Mouse (Mus musculus): ENCODE measurements around the gene Gm21761. TPM values are rescaled to one million over a fixed set of nuclear protein-coding genes. Genes with fewer than 3 reads are reported as not detected.
"Not testable (repeated sequence)": the region's sequence is repeated elsewhere in the genome, so short reads cannot be mapped to it uniquely, and the experiment has no call there.

Gene Gm21761
- polyA plus RNA-seq (2014; fragmentation: Nextera tagmentation; extraction: Ambion mirVana), result not detected in 2 replicates

- not testable (repeated sequence) for H3K4me1 ChIP-seq (ENCODE audit: control insufficient read depth, insufficient read depth, low read length); H3K4me2 ChIP-seq; ATAC-seq (ENCODE audit: low FRiP score); H3K27ac ChIP-seq (ENCODE audit: low read depth, low read length); H3K4me3 ChIP-seq (ENCODE audit: low read depth, low read length); H3K9me3 ChIP-seq (ENCODE audit: control insufficient read depth, low read length); DNase-seq (ENCODE audit: low spot score, missing footprints); H3K27me3 ChIP-seq (ENCODE audit: control insufficient read depth, insufficient read depth, low read length); H3K36me3 ChIP-seq (ENCODE audit: control insufficient read depth, insufficient read depth, low read length); H3K9ac ChIP-seq (ENCODE audit: low read length)
- WGBS, result no CpG with 5 or more reads among the region's 5 CpGs
These were observed at the start of gene Gm21761 for GRCm38 (mm10) chr13:119929172-119929571. TSS of gene Gm21761 (minus strand) at chr13:119929272.

DNA sequence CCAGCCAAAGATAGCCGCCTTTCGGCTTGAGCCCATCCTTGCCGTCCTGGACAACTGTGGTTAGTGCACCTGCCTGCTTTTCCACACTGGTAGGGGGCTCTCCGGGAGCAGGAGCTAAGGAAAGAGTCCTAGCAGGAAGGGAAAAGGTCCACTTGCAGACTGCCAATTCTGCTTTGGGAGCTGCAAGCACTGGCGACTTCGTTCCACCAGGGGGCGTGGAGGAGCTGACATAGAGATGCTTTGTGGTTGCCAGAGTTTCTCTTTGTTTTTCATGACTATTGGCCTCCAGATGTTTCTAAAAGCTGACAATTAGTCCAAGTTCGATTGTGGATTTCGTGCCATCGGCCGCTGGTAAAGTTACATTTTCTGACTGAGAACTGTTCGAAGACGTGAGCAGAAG lies 40.1 kb upstream of the Gm21761 start:
- not testable (repeated sequence) for H3K9ac ChIP-seq (ENCODE audit: low read length); H3K4me2 ChIP-seq; H3K27me3 ChIP-seq (ENCODE audit: control insufficient read depth, insufficient read depth, low read length); ATAC-seq (ENCODE audit: low FRiP score); H3K36me3 ChIP-seq (ENCODE audit: control insufficient read depth, insufficient read depth, low read length); H3K27ac ChIP-seq (ENCODE audit: low read depth, low read length); H3K4me1 ChIP-seq (ENCODE audit: control insufficient read depth, insufficient read depth, low read length); H3K4me3 ChIP-seq (ENCODE audit: low read depth, low read length); DNase-seq (ENCODE audit: low spot score, missing footprints); H3K9me3 ChIP-seq (ENCODE audit: control insufficient read depth, low read length)
- no CpG with 5 or more reads among the region's 13 CpGs for WGBS

- H3K9ac ChIP-seq (ENCODE audit: low read length); H3K9me3 ChIP-seq (ENCODE audit: control insufficient read depth, low read length); H3K36me3 ChIP-seq (ENCODE audit: control insufficient read depth, insufficient read depth, low read length); H3K4me1 ChIP-seq (ENCODE audit: control insufficient read depth, insufficient read depth, low read length); H3K27ac ChIP-seq (ENCODE audit: low read depth, low read length); H3K4me2 ChIP-seq; H3K4me3 ChIP-seq (ENCODE audit: low read depth, low read length); ATAC-seq (ENCODE audit: low FRiP score); DNase-seq (ENCODE audit: low spot score, missing footprints); H3K27me3 ChIP-seq (ENCODE audit: control insufficient read depth, insufficient read depth, low read length): not testable (repeated sequence)
- no CpG with 5 or more reads among the region's 14 CpGs for WGBS
These were observed 39.1 kb upstream of the Gm21761 start for GRCm38 (mm10) chr13:119968193-119968592.

GRCm38 (mm10) chr13:119965968-119966367 lies 36.9 kb upstream of the Gm21761 start:
- peak overlapping the region; percentile 19; the same call in 1 of the 2 replicates for H3K4me2 ChIP-seq
- not testable (repeated sequence) for H3K4me1 ChIP-seq (ENCODE audit: control insufficient read depth, insufficient read depth, low read length); H3K27ac ChIP-seq (ENCODE audit: low read depth, low read length); H3K9me3 ChIP-seq (ENCODE audit: control insufficient read depth, low read length); H3K4me3 ChIP-seq (ENCODE audit: low read depth, low read length); H3K9ac ChIP-seq (ENCODE audit: low read length); H3K36me3 ChIP-seq (ENCODE audit: control insufficient read depth, insufficient read depth, low read length); H3K27me3 ChIP-seq (ENCODE audit: control insufficient read depth, insufficient read depth, low read length)
- WGBS, result under 1% methylated on average over 19 of the region's 22 CpGs
- DNase-seq (ENCODE audit: low spot score, missing footprints) (peak; percentile 90), ATAC-seq (ENCODE audit: low FRiP score) (peak; percentile 52; the same call in 1 of the 2 replicates)

GRCm38 (mm10) chr13:119965302-119965952 lies 36.4 kb upstream of the Gm21761 start:
- not testable (repeated sequence) for H3K27ac ChIP-seq (ENCODE audit: low read depth, low read length); H3K9ac ChIP-seq (ENCODE audit: low read length); H3K4me3 ChIP-seq (ENCODE audit: low read depth, low read length); H3K4me1 ChIP-seq (ENCODE audit: control insufficient read depth, insufficient read depth, low read length); H3K27me3 ChIP-seq (ENCODE audit: control insufficient read depth, insufficient read depth, low read length); DNase-seq (ENCODE audit: low spot score, missing footprints); H3K36me3 ChIP-seq (ENCODE audit: control insufficient read depth, insufficient read depth, low read length); H3K9me3 ChIP-seq (ENCODE audit: control insufficient read depth, low read length)
- 1% methylated on average over 14 of the region's 34 CpGs for WGBS
- peak overlapping the region; percentile 19; the same call in 1 of the 2 replicates for H3K4me2 ChIP-seq
- peak; percentile 86 for ATAC-seq (ENCODE audit: low FRiP score)

DNA sequence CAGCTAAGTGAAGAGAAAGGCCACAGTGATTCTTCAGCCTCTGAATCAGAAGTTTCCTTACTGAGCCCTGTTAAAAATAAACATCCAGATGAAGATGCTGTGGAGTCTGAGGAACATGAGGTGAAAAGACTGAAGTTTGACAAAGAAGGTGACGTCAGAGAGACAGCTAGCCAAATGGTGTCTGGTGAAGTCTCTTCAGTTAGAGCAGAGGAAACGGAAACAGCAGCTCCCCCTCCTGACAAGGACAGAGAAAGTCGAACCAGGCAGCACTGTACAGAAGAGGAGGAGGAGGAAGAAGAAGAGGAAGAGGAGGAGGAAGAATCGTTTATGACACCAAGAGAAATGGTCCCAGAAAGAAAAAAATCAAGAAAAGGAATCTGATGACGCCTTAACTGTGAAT lies 33.8 kb upstream of the Gm21761 start:
- H3K27me3 ChIP-seq (ENCODE audit: control insufficient read depth, insufficient read depth, low read length); H3K4me2 ChIP-seq; H3K36me3 ChIP-seq (ENCODE audit: control insufficient read depth, insufficient read depth, low read length); H3K9ac ChIP-seq (ENCODE audit: low read length); H3K4me1 ChIP-seq (ENCODE audit: control insufficient read depth, insufficient read depth, low read length); H3K27ac ChIP-seq (ENCODE audit: low read depth, low read length); DNase-seq (ENCODE audit: low spot score, missing footprints); H3K4me3 ChIP-seq (ENCODE audit: low read depth, low read length); H3K9me3 ChIP-seq (ENCODE audit: control insufficient read depth, low read length): not testable (repeated sequence)
- ATAC-seq (ENCODE audit: low FRiP score), result peak; percentile 38; the same call in 1 of the 2 replicates
- no CpG with 5 or more reads among the region's 5 CpGs for WGBS

DNA sequence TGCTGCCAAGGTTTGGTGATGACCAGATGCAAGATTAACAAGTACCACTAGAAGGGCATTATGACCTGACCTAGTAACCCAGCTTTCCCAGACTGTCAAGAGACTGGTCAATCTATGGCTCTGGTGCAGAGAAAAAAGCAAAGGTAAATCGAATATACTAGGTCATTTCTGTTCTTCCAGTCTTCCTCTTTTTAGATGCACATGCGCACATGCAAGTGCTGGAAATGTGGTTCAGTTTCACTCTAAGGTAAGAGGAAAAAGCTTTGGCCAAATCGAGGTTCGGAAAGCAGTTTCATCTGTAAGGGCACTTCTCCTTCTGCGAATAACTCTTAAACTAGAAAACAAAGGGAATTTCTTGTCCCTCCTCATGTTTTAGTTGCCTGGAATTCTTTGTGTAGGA lies 26.5 kb upstream of the Gm21761 start:
- DNase-seq (ENCODE audit: low spot score, missing footprints); H3K9ac ChIP-seq (ENCODE audit: low read length); H3K4me2 ChIP-seq; H3K27me3 ChIP-seq (ENCODE audit: control insufficient read depth, insufficient read depth, low read length); H3K4me1 ChIP-seq (ENCODE audit: control insufficient read depth, insufficient read depth, low read length); H3K36me3 ChIP-seq (ENCODE audit: control insufficient read depth, insufficient read depth, low read length); H3K9me3 ChIP-seq (ENCODE audit: control insufficient read depth, low read length); H3K4me3 ChIP-seq (ENCODE audit: low read depth, low read length); ATAC-seq (ENCODE audit: low FRiP score); H3K27ac ChIP-seq (ENCODE audit: low read depth, low read length): not testable (repeated sequence)
- no CpG with 5 or more reads among the region's 5 CpGs for WGBS

DNA sequence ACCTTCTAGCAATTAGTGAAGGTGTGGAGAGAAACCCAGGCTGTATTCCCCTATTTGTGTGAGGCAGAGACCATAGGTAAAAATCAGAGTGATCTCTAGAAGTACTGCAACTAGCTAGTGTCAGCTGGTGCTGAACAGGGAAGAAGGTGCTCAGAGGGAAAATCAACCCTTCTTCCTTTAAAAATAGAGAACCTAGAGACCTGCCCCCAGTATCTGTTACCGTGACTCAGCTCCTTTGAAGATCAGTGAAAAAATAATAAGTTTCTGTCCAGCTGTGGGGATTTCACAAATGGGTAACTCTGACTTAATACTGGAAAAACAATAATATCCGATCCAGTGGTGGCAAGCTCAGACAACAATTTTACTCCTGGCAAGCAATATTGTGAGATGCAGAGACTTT lies 26.0 kb upstream of the Gm21761 start:
- H3K4me1 ChIP-seq (ENCODE audit: control insufficient read depth, insufficient read depth, low read length); H3K4me2 ChIP-seq; H3K27ac ChIP-seq (ENCODE audit: low read depth, low read length); H3K9ac ChIP-seq (ENCODE audit: low read length); DNase-seq (ENCODE audit: low spot score, missing footprints); H3K4me3 ChIP-seq (ENCODE audit: low read depth, low read length); H3K9me3 ChIP-seq (ENCODE audit: control insufficient read depth, low read length); ATAC-seq (ENCODE audit: low FRiP score); H3K36me3 ChIP-seq (ENCODE audit: control insufficient read depth, insufficient read depth, low read length); H3K27me3 ChIP-seq (ENCODE audit: control insufficient read depth, insufficient read depth, low read length): not testable (repeated sequence)
- 74% methylated on average over 2 of the region's 2 CpGs for WGBS

GRCm38 (mm10) chr13:119950706-119951105 lies 21.6 kb upstream of the Gm21761 start, which contains the start of gene B020031M17Rik:
TSS of gene B020031M17Rik (minus strand) at chr13:119950806.
- not testable (repeated sequence) for H3K9me3 ChIP-seq (ENCODE audit: control insufficient read depth, low read length); H3K4me3 ChIP-seq (ENCODE audit: low read depth, low read length); H3K9ac ChIP-seq (ENCODE audit: low read length); H3K27ac ChIP-seq (ENCODE audit: low read depth, low read length); ATAC-seq (ENCODE audit: low FRiP score); DNase-seq (ENCODE audit: low spot score, missing footprints); H3K4me2 ChIP-seq; H3K4me1 ChIP-seq (ENCODE audit: control insufficient read depth, insufficient read depth, low read length); H3K36me3 ChIP-seq (ENCODE audit: control insufficient read depth, insufficient read depth, low read length); H3K27me3 ChIP-seq (ENCODE audit: control insufficient read depth, insufficient read depth, low read length)
- 77% methylated on average over 3 of the region's 6 CpGs for WGBS
